Mouse (Mus musculus) CH12.LX (cell line): ENCODE results near the gene Kidins220. TPM values are rescaled to one million over a fixed set of nuclear protein-coding genes. Genes with fewer than 3 reads are reported as not detected.
A peak's percentile ranks its signal among the peaks of the same experiment; 100 is the strongest.

ENCODE experiments used
- DNase-seq: peaks from one replicate; pipeline ENCODE4 v3.0.0-alpha.2; 2013; ENCODE audit errors: extremely low read depth
- H3K27ac ChIP-seq: 2 replicates; pipeline ENCODE4 v1.5.1; 2012; ENCODE audit warnings: low read depth, mild to moderate bottlenecking, control low read depth, moderate library complexity; ENCODE audit not compliant: insufficient read depth
- H3K27me3 ChIP-seq: replicated peaks from 2 replicates; pipeline ENCODE3; 2012; ENCODE audit warnings: inconsistent platforms
- H3K36me3 ChIP-seq, 2 experiments: replicated peaks in 1 of 2; 2 replicates each; pipeline versions ENCODE3 to v1.6.1; 2012; ENCODE audit warnings: inconsistent platforms in 1 of 2, low read length in 1 of 2, mild to moderate bottlenecking in 1 of 2, mixed read lengths in 1 of 2, moderate library complexity in 1 of 2; ENCODE audit not compliant: control insufficient read depth in 1 of 2, insufficient read depth in 1 of 2
- H3K4me1 ChIP-seq, 2 experiments: 2 replicates each; pipeline ENCODE4 v1.6.1; 2012; ENCODE audit warnings: inconsistent platforms in 1 of 2, moderate library complexity in 1 of 2; ENCODE audit not compliant: insufficient read depth in 2 of 2, control insufficient read depth in 1 of 2
- H3K4me2 ChIP-seq: 2 replicates; pipeline ENCODE4 v1.6.1; 2012; ENCODE audit warnings: low read depth, mild to moderate bottlenecking, control low read depth; ENCODE audit not compliant: poor library complexity, insufficient read depth, severe bottlenecking
- H3K4me3 ChIP-seq, 3 experiments: fragments of 150-350 bp in 1 of 3; sonication (generic) in 1 of 3; replicated peaks in 1 of 3; 2 replicates each; pipeline versions ENCODE3 to v1.5.1; 2011 to 2012; ENCODE audit warnings: low read depth in 2 of 3, low read length in 2 of 3, mild to moderate bottlenecking in 2 of 3, moderate library complexity in 2 of 3, control low read depth in 1 of 3, improper control_type of control experiment in 1 of 3, inconsistent platforms in 1 of 3, mixed read lengths in 1 of 3; ENCODE audit not compliant: poor library complexity in 1 of 3
- H3K79me2 ChIP-seq: replicated peaks from 2 replicates; pipeline ENCODE4 v1.6.1; 2012; ENCODE audit warnings: mild to moderate bottlenecking, moderate library complexity; ENCODE audit not compliant: control insufficient read depth, poor library complexity, insufficient read depth, severe bottlenecking; ENCODE audit errors: extremely low read depth
- H3K9ac ChIP-seq: 2 replicates; pipeline ENCODE4 v1.6.1; 2012; ENCODE audit warnings: low read depth, mild to moderate bottlenecking, control low read depth, moderate library complexity; ENCODE audit not compliant: insufficient read depth
- H3K9me3 ChIP-seq: replicated peaks from 2 replicates; pipeline ENCODE3; 2012; ENCODE audit warnings: low read length, inconsistent platforms, mixed read lengths
- BHLHE40 ChIP-seq: IDR thresholded peaks from 2 replicates; pipeline ENCODE4 v1.6.1; 2011; ENCODE audit warnings: mild to moderate bottlenecking, low read depth, low read length, improper control_type of control experiment
- CTCF ChIP-seq, 2 experiments: IDR thresholded peaks in 1 of 2; conservative IDR thresholded peaks in 1 of 2; 2 replicates each; pipeline ENCODE4 v1.5.1; 2011 to 2012; ENCODE audit warnings: low read depth in 2 of 2, low read length in 2 of 2, improper control_type of control experiment in 1 of 2, inconsistent platforms in 1 of 2, mild to moderate bottlenecking in 1 of 2, moderate library complexity in 1 of 2
- ETS1 ChIP-seq: conservative IDR thresholded peaks from 2 replicates; pipeline ENCODE4 v1.6.1; 2012; ENCODE audit warnings: low read depth, mild to moderate bottlenecking, inconsistent platforms, low read length, improper control_type of control experiment, moderate library complexity
- IRF4 ChIP-seq: IDR thresholded peaks from 2 replicates; pipeline ENCODE4 v1.6.1; 2014; ENCODE audit warnings: low read depth, mild to moderate bottlenecking, inconsistent platforms, low read length, improper control_type of control experiment
- JUN ChIP-seq: IDR thresholded peaks from 2 replicates; pipeline ENCODE4 v1.6.1; 2011; ENCODE audit warnings: low read depth, mild to moderate bottlenecking, low read length, improper control_type of control experiment, moderate library complexity; ENCODE audit not compliant: insufficient read depth
- JUND ChIP-seq: conservative IDR thresholded peaks from 2 replicates; pipeline ENCODE4 v1.6.1; 2011; ENCODE audit warnings: low read depth, low read length, improper control_type of control experiment
- MAFK ChIP-seq: IDR thresholded peaks from 2 replicates; pipeline ENCODE4 v1.6.1; 2011; ENCODE audit warnings: low read length, improper control_type of control experiment; ENCODE audit not compliant: insufficient replicate concordance
- MAX ChIP-seq: IDR thresholded peaks from 2 replicates; pipeline ENCODE4 v1.6.1; 2011; ENCODE audit warnings: low read length, improper control_type of control experiment
- MAZ ChIP-seq: IDR thresholded peaks from 2 replicates; pipeline ENCODE4 v1.6.1; 2012; ENCODE audit warnings: low read depth, mild to moderate bottlenecking, inconsistent platforms, low read length, improper control_type of control experiment, moderate library complexity
- MXI1 ChIP-seq: IDR thresholded peaks from 2 replicates; pipeline ENCODE4 v1.6.1; 2011; ENCODE audit warnings: mild to moderate bottlenecking, low read depth, low read length, improper control_type of control experiment
- MYC ChIP-seq: IDR thresholded peaks from 2 replicates; pipeline ENCODE4 v1.6.1; 2011; ENCODE audit warnings: low read depth, mild to moderate bottlenecking, improper control_type of control experiment, low read length
- PAX5 ChIP-seq: IDR thresholded peaks from 2 replicates; pipeline ENCODE4 v1.6.1; 2012; ENCODE audit warnings: low read length, inconsistent platforms, mixed read lengths
- POLR2A ChIP-seq: IDR thresholded peaks from 2 replicates; pipeline ENCODE4 v1.6.1; 2011; ENCODE audit warnings: low read depth, mild to moderate bottlenecking, improper control_type of control experiment, low read length
- RAD21 ChIP-seq: IDR thresholded peaks from 2 replicates; pipeline ENCODE4 v1.6.1; 2011; ENCODE audit warnings: low read depth, mild to moderate bottlenecking, low read length, improper control_type of control experiment, moderate library complexity
- RCOR1 ChIP-seq: conservative IDR thresholded peaks from 2 replicates; pipeline ENCODE4 v1.6.1; 2012; ENCODE audit warnings: low read depth, mild to moderate bottlenecking, inconsistent platforms, low read length, improper control_type of control experiment
- SIN3A ChIP-seq: IDR thresholded peaks from 2 replicates; pipeline ENCODE4 v1.6.1; 2012; ENCODE audit warnings: low read length, improper control_type of control experiment, inconsistent platforms
- SMC3 ChIP-seq: IDR thresholded peaks from 2 replicates; pipeline ENCODE4 v1.6.1; 2011; ENCODE audit warnings: low read depth, low read length, improper control_type of control experiment
- TBP ChIP-seq: conservative IDR thresholded peaks from 2 replicates; pipeline ENCODE4 v1.6.1; 2011; ENCODE audit warnings: low read depth, low read length, improper control_type of control experiment
- TCF12 ChIP-seq: IDR thresholded peaks from 2 replicates; pipeline ENCODE4 v1.6.1; 2014; ENCODE audit warnings: low read depth, mild to moderate bottlenecking, inconsistent platforms, low read length, improper control_type of control experiment
- USF1 ChIP-seq: IDR thresholded peaks from 2 replicates; pipeline ENCODE4 v1.6.1; 2014; ENCODE audit warnings: low read depth, mild to moderate bottlenecking, inconsistent platforms, low read length, improper control_type of control experiment
- ZC3H11A ChIP-seq: IDR thresholded peaks from 2 replicates; pipeline ENCODE4 v1.6.1; 2012; ENCODE audit warnings: low read depth, mild to moderate bottlenecking, inconsistent platforms, low read length, improper control_type of control experiment
- ZMIZ1 ChIP-seq: IDR thresholded peaks from 2 replicates; pipeline ENCODE4 v1.6.1; 2012; ENCODE audit warnings: low read depth, mild to moderate bottlenecking, inconsistent platforms, low read length, improper control_type of control experiment
- dilution Hi-C: fragments of 300-500 bp; cut with MboI; formaldehyde crosslinking; loops from 2 replicates; pipeline ENCODE4 v1.14.3; 2020; ENCODE audit warnings: low sequenced_read_pairs; ENCODE audit not compliant: extremely low pct_unique_long_range_greater_than_20kb, extremely low pct_ligation_motif_present
- in situ Hi-C: fragments of 300-500 bp; cut with MboI; formaldehyde crosslinking; loops from 3 replicates; pipeline ENCODE4 v1.14.3; 2019; ENCODE audit warnings: low sequenced_read_pairs, low pct_ligation_motif_present, low pct_unique_long_range_greater_than_20kb, mixed read lengths
- polyA plus RNA-seq: library from polyadenylated mRNA; unstranded; fragments of >175 nt; gene quantifications from 2 replicates; pipeline ENCODE4 v1.2.1, GENCODE M21; 2012; ENCODE audit warnings: low read depth; ENCODE audit not compliant: insufficient read length
- total RNA-seq, 2 experiments: library from RNA; depleted of rRNA; stranded (reverse); fragments of 300-350 nt in 1 of 2; fragments of >200 nt in 1 of 2; gene quantifications; 2 replicates each; pipeline ENCODE4 v1.2.3; 2012 to 2014

Gene Kidins220
- total and polyA plus RNA-seq, 3 experiments = 32.4 to 47.8 (median 39.4) TPM

- no peaks in the 10 kb centered on the region for H3K79me2 ChIP-seq
- in situ Hi-C loops = loop anchor here (25.0 kb wide), 3 partner anchors 598 to 1198 kb away; no protein-coding TSS in a partner anchor
- DNase-seq = no peak
Observed at GRCm38 (mm10) chr12:25089433-25089832, 114.7 kb downstream of the Kidins220 start.

GRCm38 (mm10) chr12:25092027-25092704, 117.4 kb downstream of the Kidins220 start:
- no peak overlapping the region for H3K27ac ChIP-seq
- DNase-seq = peak; percentile 73
- in situ Hi-C loops = loop anchor here (5.0 to 25.0 kb wide), 6 partner anchors 115 to 1195 kb away; no protein-coding TSS in a partner anchor
- dilution Hi-C loops = no loop called here
- H3K27me3 ChIP-seq = peaks cover 8% of the 10 kb centered on the region
- TF ChIP-seq SMC3 = peak; percentile 98
- 0 out of 2 replicates have a peak, but pooled peaks have one; percentile 41 for TF ChIP-seq MXI1
- peak; percentile 98 for TF ChIP-seq ZC3H11A
- peak; percentile 88 for TF ChIP-seq BHLHE40
- TF ChIP-seq PAX5 = no peak
- no peak for TF ChIP-seq JUND
- no peak; the same call in 1 of the 2 replicates for TF ChIP-seq MAFK
- TF ChIP-seq MAX = peak; percentile 62
- peak; percentile 59 for TF ChIP-seq SIN3A
- peak; percentile 80 to 97 for TF ChIP-seq CTCF (conservative IDR thresholded peaks at IDR 0.05 in 1 of 2, IDR thresholded peaks at IDR 0.05 in 1 of 2; ENCODE audit: low read depth in 2 of 2, low read length in 2 of 2)
- TF ChIP-seq MAZ = 0 out of 2 replicates have a peak, but pooled peaks have one; percentile 50
- TF ChIP-seq IRF4 = peak; percentile 46
- 0 out of 2 replicates have a peak, but pooled peaks have one; percentile 18 for TF ChIP-seq MYC
- no peak for TF ChIP-seq TBP
- TF ChIP-seq RCOR1 = no peak
- peak; percentile 97 for TF ChIP-seq RAD21
- TF ChIP-seq, all 38 proteins: peak for 11
- Histone ChIP-seq H3K4me2 (peak overlapping the region; percentile 31), H3K9ac (no peak overlapping the region), H3K9me3 (no peaks in the 10 kb centered on the region), H3K36me3 (no peaks in the 10 kb centered on the region), H3K79me2 (no peaks in the 10 kb centered on the region), H3K4me3 (no peak overlapping the region), H3K4me1 (peaks cover 12 to 31% of the 10 kb centered on the region in 2 experiments)

More at GRCm38 (mm10) chr12:25089433-25089832, 114.7 kb downstream of the Kidins220 start:
- Histone ChIP-seq H3K27ac (no peak overlapping the region), H3K4me1 (peaks cover 9 to 24% of the 10 kb centered on the region in 2 experiments), H3K4me2 (no peak overlapping the region), H3K27me3 (no peaks in the 10 kb centered on the region), H3K9me3 (peaks cover 3% of the 10 kb centered on the region), H3K36me3 (no peaks in the 10 kb centered on the region), H3K4me3 (no peak overlapping the region), H3K9ac (no peak overlapping the region)
- TF ChIP-seq USF1 (no peak), ETS1 (no peak), TBP (no peak), POLR2A (no peak), JUN (no peak), MAFK (no peak), ZMIZ1 (no peak), PAX5 (no peak), TCF12 (no peak), CTCF (conservative IDR thresholded peaks at IDR 0.05 in 1 of 2, IDR thresholded peaks at IDR 0.05 in 1 of 2; ENCODE audit: low read depth in 2 of 2, low read length in 2 of 2) (no peak)
- dilution Hi-C loops = no loop called here
